Mouse (Mus musculus) forebrain, embryonic 16.5 days (tissue): Measurements from ENCODE around the gene Trhr2. TPM values are rescaled to one million over a fixed set of nuclear protein-coding genes. Genes with fewer than 3 reads are reported as not detected.

Experiments
- ATAC-seq: fragments of 200-750 bp; cut with Nextera tagmentation; 2 replicates; pipeline ENCODE4 v1.8.0; 2017; ENCODE audit warnings: mild to moderate bottlenecking, moderate library complexity
- H3K27ac ChIP-seq: fragments of 300-500 bp; sonication (generic); 2 replicates; pipeline ENCODE4 v1.5.1; 2014; ENCODE audit warnings: low read length, control low read depth
- H3K27me3 ChIP-seq: fragments of 300-500 bp; sonication (generic); replicated peaks from 2 replicates; pipeline ENCODE4 v1.6.1; 2014; ENCODE audit warnings: low read length; ENCODE audit not compliant: control insufficient read depth, insufficient read depth
- H3K36me3 ChIP-seq: fragments of 300-500 bp; sonication (generic); 2 replicates; pipeline ENCODE4 v1.6.1; 2014; ENCODE audit not compliant: control insufficient read depth, insufficient read depth
- H3K4me1 ChIP-seq: fragments of 300-500 bp; sonication (generic); replicated peaks from 2 replicates; pipeline ENCODE4 v1.6.1; 2014; ENCODE audit warnings: low read length; ENCODE audit not compliant: control insufficient read depth, insufficient read depth
- H3K4me2 ChIP-seq: fragments of 300-500 bp; sonication (generic); 2 replicates; pipeline ENCODE4 v1.6.1; 2014; ENCODE audit warnings: mild to moderate bottlenecking, low read length, control low read depth
- H3K4me3 ChIP-seq: fragments of 300-500 bp; sonication (generic); replicated peaks from 2 replicates; pipeline ENCODE4 v1.5.1; 2014; ENCODE audit warnings: mild to moderate bottlenecking, low read length, control low read depth
- H3K9ac ChIP-seq: fragments of 300-500 bp; sonication (generic); replicated peaks from 2 replicates; pipeline ENCODE4 v1.6.1; 2014; ENCODE audit warnings: low read depth, low read length, control low read depth
- H3K9me3 ChIP-seq: fragments of 300-500 bp; sonication (generic); 2 replicates; pipeline ENCODE4 v1.6.1; 2016; ENCODE audit warnings: low read length; ENCODE audit not compliant: control insufficient read depth
- WGBS: fragments of 180-500 bp; shearing (Covaris S2); extraction: QIAGEN DNeasy Blood & Tissue Kit; methylation state at CpG from one replicate; pipeline ENCODE4 v1.1.7; 2014; 5-methylcytosine and 5-hydroxymethylcytosine counted together
- polyA plus RNA-seq: library from polyadenylated mRNA; unstranded; fragments of >200 nt; fragmentation: Nextera tagmentation; extraction: Ambion mirVana; gene quantifications from 2 replicates; pipeline ENCODE4 v1.2.1, GENCODE M21; 2015

The Trhr2 gene
- polyA plus RNA-seq, 1 experiment from 2014 or later: not detected

DNA sequence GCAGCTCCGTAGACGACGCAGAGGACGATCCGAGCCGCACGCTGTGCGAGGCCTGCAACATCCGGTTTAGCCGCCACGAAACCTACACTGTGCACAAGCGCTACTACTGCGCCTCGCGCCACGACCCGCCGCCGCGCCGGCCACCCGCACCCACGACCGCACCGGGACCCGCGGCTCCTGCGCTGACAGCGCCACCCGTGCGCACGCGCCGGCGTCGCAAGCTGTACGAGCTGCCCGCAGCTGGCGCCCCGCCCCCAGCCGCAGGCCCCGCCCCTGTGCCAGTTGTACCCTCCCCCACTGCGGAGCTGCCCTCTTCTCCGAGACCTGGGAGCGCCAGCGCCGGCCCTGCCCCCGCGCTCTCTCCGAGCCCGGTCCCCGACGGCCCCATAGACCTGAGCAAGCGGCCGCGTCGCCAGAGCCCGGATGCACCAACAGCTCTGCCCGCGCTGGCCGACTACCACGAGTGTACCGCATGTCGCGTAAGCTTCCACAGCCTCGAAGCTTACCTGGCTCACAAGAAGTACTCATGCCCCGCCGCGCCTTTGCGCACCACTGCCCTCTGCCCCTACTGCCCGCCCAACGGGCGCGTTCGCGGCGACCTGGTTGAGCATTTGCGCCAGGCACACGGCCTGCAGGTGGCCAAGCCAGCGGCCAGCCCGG, 24.2 kb downstream of the Trhr2 start:
- H3K27me3 ChIP-seq: peaks cover 43% of the 10 kb centered on the region
- peak overlapping the region; percentile 64 for H3K4me3 ChIP-seq
- no peak overlapping the region for H3K27ac ChIP-seq
- H3K9ac ChIP-seq: peak overlapping the region; percentile 68
- H3K9me3 ChIP-seq: no peaks in the 10 kb centered on the region
- no peaks in the 10 kb centered on the region for H3K36me3 ChIP-seq
- peaks cover 12% of the 10 kb centered on the region for H3K4me1 ChIP-seq
- peak; percentile 77 for ATAC-seq
- peak overlapping the region; percentile 91 for H3K4me2 ChIP-seq
- 5% methylated on average over 75 of the region's 81 CpGs for WGBS

DNA sequence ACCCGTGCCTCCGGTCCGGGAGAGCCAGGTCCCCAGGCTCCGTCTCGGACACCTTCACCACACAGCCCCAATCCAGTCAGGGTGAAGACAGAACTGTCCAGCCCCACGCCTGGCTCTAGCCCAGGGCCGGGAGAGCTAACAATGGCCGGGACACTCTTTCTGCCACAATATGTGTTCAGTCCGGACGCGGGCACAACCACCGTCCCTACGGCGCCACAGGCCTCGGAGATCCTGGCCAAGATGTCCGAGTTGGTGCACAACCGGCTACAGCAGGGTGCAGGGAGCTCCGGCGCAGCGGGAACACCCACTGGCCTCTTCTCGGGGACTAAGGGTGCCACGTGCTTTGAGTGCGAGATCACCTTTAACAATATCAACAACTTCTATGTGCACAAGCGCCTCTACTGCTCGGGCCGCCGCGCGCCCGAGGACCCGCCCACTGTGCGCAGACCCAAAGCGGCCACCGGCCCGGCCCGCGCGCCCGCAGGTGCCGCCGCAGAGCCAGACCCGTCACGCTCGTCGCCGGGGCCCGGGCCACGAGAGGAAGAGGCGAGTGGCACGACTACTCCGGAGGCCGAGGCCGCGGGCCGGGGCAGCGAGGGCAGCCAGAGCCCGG, 24.8 kb downstream of the Trhr2 start:
- peak overlapping the region; percentile 64 for H3K4me3 ChIP-seq
- peak overlapping the region; percentile 91 for H3K4me2 ChIP-seq
- WGBS: 6% methylated on average over 48 of the region's 57 CpGs
- H3K27me3 ChIP-seq: peaks cover 43% of the 10 kb centered on the region
- H3K36me3 ChIP-seq: no peaks in the 10 kb centered on the region
- ATAC-seq: peak; percentile 43
- H3K9me3 ChIP-seq: no peaks in the 10 kb centered on the region
- H3K4me1 ChIP-seq: peaks cover 12% of the 10 kb centered on the region
- peak overlapping the region; percentile 68 for H3K9ac ChIP-seq
- no peak overlapping the region for H3K27ac ChIP-seq

DNA sequence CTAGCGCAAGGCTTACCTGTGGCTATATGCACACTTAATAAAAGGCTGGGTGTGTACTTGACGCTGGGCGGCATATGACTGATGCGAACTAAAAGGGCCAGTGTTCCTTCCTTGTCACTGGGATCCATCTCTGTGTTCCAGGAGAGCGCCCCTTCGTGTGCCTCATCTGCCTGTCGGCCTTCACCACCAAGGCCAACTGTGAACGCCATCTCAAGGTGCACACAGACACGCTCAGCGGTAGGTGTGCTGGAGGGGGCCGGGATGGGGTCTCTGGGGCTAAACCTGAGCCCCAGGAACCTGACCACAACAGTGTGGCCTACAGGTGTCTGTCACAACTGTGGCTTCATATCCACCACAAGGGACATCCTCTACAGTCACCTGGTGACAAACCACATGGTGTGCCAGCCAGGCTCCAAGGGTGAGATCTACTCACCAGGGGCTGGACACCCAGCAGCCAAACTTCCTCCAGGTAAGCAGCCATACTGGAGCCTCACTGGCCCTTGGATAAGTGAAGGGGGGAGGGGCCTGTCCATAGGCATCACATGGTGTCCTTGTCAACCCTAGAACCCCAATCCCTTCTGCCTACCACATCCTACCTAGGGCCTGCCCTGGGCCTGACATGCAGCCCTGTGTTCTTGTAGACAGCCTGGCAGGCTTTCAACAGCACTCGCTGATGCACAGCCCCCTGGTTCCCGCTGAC, 25.6 kb downstream of the Trhr2 start:
- ATAC-seq: no peak
- WGBS: 83% methylated on average over 13 of the region's 13 CpGs
- H3K27ac ChIP-seq: no peak overlapping the region

DNA sequence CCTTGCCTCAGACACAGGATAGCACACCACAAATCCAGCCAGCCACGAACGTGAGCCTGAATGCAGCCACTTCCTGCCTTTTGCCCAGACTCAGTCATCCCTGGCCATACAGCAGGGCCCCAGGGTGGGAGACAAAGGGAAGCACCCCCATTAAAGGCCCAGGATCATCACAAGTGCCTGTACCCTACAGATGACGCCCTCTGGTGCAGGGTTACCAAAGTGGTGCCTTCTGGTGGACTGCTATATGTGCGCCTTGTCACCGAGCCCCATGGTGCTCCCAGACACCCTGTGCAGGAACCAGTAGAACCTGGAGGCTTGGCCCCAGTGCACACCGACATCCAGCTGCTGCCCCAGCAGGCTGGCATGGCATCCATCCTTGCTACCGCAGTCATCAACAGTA, 27.0 kb downstream of the Trhr2 start:
- H3K4me1 ChIP-seq: peaks cover 14% of the 10 kb centered on the region
- H3K36me3 ChIP-seq: no peaks in the 10 kb centered on the region
- ATAC-seq: 0 out of 2 replicates have a peak, but pooled peaks have one; percentile 2
- no peak overlapping the region for H3K4me2 ChIP-seq
- H3K4me3 ChIP-seq: no peak overlapping the region
- H3K27me3 ChIP-seq: peaks cover 41% of the 10 kb centered on the region
- WGBS: 73% methylated on average over 7 of the region's 7 CpGs
- H3K9ac ChIP-seq: no peak overlapping the region
- no peaks in the 10 kb centered on the region for H3K9me3 ChIP-seq
- no peak overlapping the region for H3K27ac ChIP-seq

More for the DNA sequence above, 25.6 kb downstream of the Trhr2 start:
- Histone ChIP-seq H3K36me3 (no peaks in the 10 kb centered on the region), H3K4me2 (no peak overlapping the region), H3K9ac (no peak overlapping the region), H3K9me3 (no peaks in the 10 kb centered on the region), H3K4me1 (peaks cover 12% of the 10 kb centered on the region), H3K4me3 (no peak overlapping the region), H3K27me3 (peaks cover 43% of the 10 kb centered on the region)

DNA sequence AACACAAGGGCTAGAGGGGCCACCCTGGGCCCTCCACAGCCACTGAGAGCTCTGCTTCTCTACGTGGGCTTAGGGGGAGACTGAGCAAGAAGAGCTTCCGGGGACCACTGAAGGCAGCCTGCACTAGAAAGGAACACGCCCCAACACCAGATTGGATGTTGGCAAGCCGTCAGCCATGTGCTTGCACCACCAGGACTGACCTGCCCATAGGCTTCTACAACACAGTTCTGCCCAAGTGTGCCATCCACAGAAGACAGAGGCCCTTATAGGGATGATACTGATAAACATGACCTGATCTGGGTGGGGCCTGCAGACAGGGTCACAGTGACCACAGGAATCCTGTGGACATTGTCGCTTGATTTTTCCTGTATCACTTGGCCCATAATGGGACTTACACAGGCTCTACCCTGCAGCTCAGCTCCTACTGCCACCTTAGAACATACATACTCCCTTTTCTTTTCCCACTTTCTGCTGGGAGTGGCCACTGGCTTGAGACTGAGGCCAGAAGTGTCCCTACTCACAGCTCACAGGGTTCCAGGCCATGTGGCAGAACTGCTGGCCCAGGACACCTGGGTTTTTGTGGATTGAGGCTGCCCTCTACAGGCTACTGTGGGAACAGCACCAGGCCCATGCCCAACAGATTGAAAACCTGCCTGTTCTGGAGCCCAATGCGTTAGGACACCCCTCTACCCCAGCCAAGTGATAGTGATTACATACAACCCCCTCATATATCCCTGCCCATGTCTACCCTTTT, 27.6 kb downstream of the Trhr2 start:
- no peak overlapping the region for H3K9ac ChIP-seq
- ATAC-seq: peak; percentile 11; the same call in 1 of the 2 replicates
- no peak overlapping the region for H3K4me3 ChIP-seq
- H3K4me1 ChIP-seq: peaks cover 14% of the 10 kb centered on the region
- no peak overlapping the region for H3K4me2 ChIP-seq
- WGBS: 65% methylated on average over 6 of the region's 6 CpGs
- peaks cover 35% of the 10 kb centered on the region for H3K27me3 ChIP-seq
- no peak overlapping the region for H3K27ac ChIP-seq
- no peaks in the 10 kb centered on the region for H3K9me3 ChIP-seq
- H3K36me3 ChIP-seq: no peaks in the 10 kb centered on the region

DNA sequence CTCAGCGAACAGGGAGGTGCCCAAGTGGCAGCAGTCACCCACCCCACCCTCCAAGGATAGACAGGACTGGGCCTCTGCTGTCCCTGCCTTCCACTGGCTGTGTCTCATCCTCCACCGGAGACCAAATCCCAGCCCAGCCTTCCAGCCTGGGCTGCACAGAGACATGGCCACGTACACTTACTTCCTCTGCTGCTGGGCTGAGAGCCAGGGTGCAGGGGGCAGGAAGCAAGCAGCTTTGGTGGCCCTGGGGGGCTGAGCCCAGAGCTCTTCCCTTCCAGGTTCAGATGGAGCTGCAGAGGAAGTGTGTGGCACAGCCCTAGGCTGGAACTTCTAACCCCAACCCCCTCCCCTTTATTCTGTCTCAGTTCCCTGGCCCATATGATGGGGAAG, 29.4 kb downstream of the Trhr2 start:
- Histone ChIP-seq H3K4me3 (no peak overlapping the region), H3K27me3 (peaks cover 19% of the 10 kb centered on the region), H3K9ac (no peak overlapping the region), H3K9me3 (no peaks in the 10 kb centered on the region), H3K4me2 (no peak overlapping the region), H3K36me3 (no peaks in the 10 kb centered on the region), H3K27ac (no peak overlapping the region), H3K4me1 (peaks cover 10% of the 10 kb centered on the region)
- 86% methylated on average over 3 of the region's 3 CpGs for WGBS
- no peak for ATAC-seq

DNA sequence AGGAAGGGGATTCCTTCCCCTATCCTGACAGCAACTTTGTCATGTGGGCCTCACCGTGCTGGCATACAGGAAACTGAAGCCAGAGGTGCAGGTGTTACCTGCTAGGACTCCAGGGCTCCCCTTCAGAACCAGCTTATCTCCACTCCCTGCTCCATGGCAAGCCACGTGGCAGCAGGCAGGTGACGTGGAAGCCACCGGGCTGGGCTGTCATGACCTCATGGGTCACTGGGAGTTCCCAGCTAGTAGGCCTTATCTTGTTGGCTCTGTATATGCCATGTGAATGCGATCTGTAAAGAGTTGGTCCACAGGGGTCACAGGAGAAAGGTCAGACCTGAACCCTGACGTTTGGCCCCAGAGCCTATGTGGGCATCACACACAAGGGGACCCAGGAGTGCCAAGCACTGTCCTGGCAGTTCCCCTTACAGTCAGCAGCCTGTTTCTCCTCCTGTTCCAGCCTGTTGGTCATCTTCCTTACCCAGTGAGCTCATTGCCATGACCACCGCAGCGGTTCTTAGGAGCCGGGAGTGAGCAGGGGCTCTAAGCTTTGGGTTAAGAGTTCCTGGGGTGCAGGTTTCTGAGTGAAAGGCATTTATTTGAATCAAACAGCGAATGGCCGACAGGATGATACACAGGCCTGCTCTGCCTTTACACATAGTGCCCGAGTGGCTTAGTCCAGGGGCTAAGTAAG, 30.0 kb downstream of the Trhr2 start:
- no peak for ATAC-seq
- no peak overlapping the region for H3K27ac ChIP-seq
- WGBS: 77% methylated on average over 12 of the region's 12 CpGs

DNA sequence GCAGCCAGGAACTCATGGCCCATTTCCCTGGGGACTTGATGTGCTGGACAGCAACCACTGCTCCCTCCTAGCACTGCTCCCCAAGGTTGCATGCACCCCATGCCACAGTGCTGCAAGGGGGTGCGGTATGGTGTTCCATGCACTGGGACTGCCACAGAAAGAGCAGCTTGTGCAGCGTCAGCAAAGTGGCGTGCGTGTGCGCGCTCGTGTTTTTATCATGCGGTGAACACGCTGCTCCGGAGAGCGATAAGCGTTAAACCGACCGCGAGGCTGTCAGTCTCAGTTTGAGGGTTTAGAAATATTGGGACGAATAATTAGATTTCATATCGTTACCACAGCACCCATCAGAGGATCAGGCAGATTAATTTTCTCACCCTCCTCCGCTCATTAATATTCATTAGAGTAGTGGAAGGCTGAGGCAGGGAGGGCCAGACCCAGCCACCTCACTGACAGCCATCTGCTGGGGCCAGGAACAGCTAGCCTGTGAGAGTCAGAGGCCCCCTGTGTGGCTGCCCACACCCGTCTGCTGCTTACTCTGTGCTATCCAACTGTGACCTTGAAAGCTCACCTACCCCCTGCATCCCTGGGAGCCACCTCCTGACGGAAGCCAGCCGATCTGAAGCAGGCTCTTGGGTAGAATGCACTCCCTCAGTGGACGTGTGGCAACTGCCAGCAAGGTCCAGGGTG, 30.9 kb downstream of the Trhr2 start:
- WGBS: 63% methylated on average over 22 of the region's 22 CpGs
- no peak overlapping the region for H3K27ac ChIP-seq
- H3K36me3 ChIP-seq: no peaks in the 10 kb centered on the region
- H3K9ac ChIP-seq: no peak overlapping the region
- 0 out of 2 replicates have a peak, but pooled peaks cover 5% of the 10 kb centered on the region for H3K27me3 ChIP-seq
- H3K4me2 ChIP-seq: no peak overlapping the region
- no peaks in the 10 kb centered on the region for H3K9me3 ChIP-seq
- peak; percentile 19; the same call in 1 of the 2 replicates for ATAC-seq
- no peak overlapping the region for H3K4me3 ChIP-seq
- peaks cover 14% of the 10 kb centered on the region for H3K4me1 ChIP-seq

More for the DNA sequence above, 30.0 kb downstream of the Trhr2 start:
- no peaks in the 10 kb centered on the region for H3K36me3 ChIP-seq
- peaks cover 11% of the 10 kb centered on the region for H3K4me1 ChIP-seq
- peaks cover 13% of the 10 kb centered on the region for H3K27me3 ChIP-seq
- H3K9me3 ChIP-seq: no peaks in the 10 kb centered on the region
- H3K9ac ChIP-seq: no peak overlapping the region
- no peak overlapping the region for H3K4me2 ChIP-seq
- no peak overlapping the region for H3K4me3 ChIP-seq
